Mouse (Mus musculus) kidney, adult 8-10 months (tissue): ENCODE results near the gene Gm973.
A peak's percentile ranks its signal among the peaks of the same experiment; 100 is the strongest.
"Not testable (repeated sequence)": the region's sequence is repeated elsewhere in the genome, so short reads cannot be mapped to it uniquely, and the experiment has no call there.

ENCODE experiments used
- DNase-seq, 2 experiments: peaks; one replicate each; pipeline ENCODE4 v3.0.0; 2022

Gm973 gene

GRCm38 (mm10) chr1:59633056-59633455 is 117.0 kb downstream of the Gm973 start:
- no peak for DNase-seq

DNA sequence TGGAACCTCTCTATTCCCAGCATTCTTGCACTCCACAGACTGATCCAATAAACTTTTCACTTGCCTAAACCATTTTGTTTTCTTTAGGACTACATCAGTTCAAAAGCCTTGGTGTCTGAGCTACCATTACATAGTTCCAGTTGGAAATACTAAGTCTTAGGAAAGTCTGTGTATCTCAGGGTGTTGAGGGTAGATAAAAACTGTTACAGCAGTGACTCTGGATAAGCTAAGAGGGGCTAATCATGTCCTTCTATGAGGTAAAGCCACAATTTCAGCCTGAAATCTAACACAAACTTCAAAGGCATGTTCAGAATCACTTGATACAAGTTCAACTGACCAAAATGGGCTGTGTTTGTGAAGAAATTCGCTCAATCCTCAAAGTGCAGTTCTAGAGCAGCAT is 120.3 kb downstream of the Gm973 start:
- DNase-seq = no peak

GRCm38 (mm10) chr1:59638371-59638770 is 122.3 kb downstream of the Gm973 start:
- DNase-seq = no peak

- DNase-seq = no peak
Observed at GRCm38 (mm10) chr1:59642488-59642887, 126.4 kb downstream of the Gm973 start.

DNA sequence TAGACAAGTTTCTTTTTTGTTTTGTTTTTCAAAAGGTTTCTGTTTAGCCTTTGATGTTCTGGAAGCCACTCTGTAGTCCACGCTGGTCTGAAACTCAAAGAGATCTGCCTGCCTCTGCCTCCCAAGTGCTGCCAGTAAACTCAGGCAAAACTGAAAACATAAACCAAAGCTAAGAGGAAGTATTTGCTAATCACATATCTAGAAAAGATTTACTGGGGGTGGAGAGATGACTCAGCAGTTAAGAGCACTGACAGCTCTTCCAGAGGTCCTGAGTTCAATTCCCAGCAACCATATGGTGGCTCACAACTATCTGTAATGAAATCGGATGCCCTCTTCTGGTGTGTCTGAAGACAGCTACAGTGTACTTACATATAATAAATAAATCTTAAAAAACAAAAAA is 130.4 kb downstream of the Gm973 start:
- not testable (repeated sequence) for DNase-seq

- DNase-seq = no peak
Observed at GRCm38 (mm10) chr1:59651201-59651819, 135.2 kb downstream of the Gm973 start.

DNA sequence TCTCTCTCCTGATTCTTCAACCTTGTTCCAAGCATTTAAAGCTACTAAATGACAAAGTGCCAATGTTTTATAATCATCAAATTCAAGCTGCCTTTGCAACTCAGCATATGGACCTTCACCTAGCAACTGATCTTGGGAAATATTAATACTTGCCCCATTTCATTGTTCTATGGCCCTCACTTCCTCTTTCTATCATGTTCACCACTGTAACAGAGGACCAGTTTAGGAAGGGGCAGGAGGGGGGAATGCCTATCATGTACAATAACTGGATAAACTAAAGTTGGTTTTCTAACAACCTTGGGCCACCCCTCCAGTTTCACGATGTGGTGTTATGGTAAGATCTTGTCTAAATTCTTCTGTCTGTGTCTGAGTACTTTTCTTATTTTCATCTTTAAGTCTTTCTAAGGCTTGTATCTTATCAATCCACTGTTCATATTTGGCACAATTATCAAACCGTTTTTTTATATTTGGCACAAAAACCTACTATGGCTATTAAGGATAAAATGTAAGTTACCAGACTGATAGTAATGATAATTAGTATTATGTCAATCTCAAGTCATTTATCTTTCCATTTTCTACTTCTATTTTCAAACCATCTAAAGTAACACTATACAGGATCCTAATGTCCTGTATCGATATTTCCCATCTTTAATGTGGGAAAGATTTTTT is 137.3 kb downstream of the Gm973 start:
- DNase-seq = no peak

GRCm38 (mm10) chr1:59656244-59657171 is 140.4 kb downstream of the Gm973 start:
- DNase-seq = no peak

GRCm38 (mm10) chr1:59663456-59664135 is 147.5 kb downstream of the Gm973 start:
- no peak for DNase-seq

- DNase-seq = no peak
Observed at GRCm38 (mm10) chr1:59668871-59669270, 152.8 kb downstream of the Gm973 start.

DNA sequence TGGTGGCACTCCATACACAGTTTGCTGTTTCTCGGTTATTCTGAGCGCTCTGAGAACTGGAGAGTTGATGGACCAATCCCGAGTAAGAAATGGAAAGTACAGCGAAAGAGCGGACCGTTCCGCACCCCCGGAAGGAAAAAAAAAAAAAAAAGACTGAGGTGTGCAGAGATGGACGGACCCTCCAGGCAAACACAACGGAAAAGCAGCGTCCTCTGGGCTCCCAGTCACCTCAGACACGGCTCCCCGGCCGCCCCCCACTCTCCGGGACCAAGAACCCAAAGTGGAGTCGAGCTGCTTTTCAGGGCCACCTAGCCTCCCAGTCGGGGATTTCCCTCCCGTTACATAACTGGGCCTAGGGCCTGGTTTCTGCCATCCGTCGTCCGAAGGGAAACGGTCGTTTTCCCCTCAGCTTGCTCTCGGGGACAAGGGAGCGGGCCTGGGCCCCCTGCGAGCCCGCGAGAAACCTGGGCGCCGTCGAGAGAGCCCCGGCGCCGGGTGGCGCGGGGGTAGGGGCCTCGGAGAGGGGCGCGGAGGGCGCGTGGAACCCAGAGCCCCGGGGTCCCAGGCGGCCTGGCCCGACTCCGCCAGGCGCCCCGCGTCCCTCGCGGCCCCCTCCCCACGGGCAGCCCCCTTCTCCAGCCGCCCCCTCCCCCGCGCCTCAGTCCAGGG is 154.0 kb downstream of the Gm973 start:
- peak; percentile 32 to 44 for DNase-seq

GRCm38 (mm10) chr1:59670641-59671168 is 154.6 kb downstream of the Gm973 start, which contains the start of gene Sumo1:
Sumo1 (minus strand) TSS chr1:59670834.
- peak; percentile 84 to 89 for DNase-seq

- no peak for DNase-seq
Observed at GRCm38 (mm10) chr1:59673661-59674060, 157.6 kb downstream of the Gm973 start.

DNA sequence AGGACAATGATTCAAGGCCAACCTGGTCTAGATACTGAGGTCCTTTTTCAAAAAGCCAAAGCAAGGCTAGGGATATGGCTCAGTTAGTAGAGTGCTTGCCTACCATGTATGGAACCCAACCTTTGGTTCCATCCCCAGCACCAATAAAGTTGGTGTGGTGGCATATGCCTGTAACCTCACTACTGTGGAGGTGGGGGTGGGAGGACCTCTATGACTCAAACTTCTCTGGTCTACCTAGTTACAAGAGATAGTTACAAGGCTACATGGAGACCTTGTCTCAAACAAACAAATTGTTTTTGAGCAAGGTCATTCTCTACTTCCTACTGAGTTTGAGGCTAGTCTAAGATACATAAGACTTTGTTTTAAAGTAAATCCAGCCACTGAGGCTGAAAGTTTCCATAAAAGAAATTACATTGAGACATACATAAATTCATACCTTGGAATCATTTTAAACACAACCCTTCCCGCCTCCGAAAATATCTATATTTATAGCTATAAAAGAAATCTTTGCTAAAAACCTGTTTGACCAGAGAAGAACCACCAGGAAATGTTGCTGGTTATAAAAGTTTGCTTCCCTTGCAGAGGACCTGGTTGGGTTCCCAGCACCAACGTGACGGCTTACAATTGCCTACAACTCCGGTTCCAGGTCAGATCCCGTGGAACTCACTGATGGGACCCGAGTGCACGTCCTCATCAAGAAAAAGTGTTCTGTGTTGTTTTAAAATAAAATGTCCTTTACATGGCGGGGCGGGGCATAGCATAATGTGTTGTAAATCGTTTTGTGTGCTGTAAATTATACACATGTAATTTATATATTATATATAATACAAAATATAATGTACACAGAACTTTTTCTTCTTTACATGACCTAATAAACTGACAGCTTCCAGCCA is 168.1 kb downstream of the Gm973 start:
- peak; percentile 35 to 40 for DNase-seq

DNA sequence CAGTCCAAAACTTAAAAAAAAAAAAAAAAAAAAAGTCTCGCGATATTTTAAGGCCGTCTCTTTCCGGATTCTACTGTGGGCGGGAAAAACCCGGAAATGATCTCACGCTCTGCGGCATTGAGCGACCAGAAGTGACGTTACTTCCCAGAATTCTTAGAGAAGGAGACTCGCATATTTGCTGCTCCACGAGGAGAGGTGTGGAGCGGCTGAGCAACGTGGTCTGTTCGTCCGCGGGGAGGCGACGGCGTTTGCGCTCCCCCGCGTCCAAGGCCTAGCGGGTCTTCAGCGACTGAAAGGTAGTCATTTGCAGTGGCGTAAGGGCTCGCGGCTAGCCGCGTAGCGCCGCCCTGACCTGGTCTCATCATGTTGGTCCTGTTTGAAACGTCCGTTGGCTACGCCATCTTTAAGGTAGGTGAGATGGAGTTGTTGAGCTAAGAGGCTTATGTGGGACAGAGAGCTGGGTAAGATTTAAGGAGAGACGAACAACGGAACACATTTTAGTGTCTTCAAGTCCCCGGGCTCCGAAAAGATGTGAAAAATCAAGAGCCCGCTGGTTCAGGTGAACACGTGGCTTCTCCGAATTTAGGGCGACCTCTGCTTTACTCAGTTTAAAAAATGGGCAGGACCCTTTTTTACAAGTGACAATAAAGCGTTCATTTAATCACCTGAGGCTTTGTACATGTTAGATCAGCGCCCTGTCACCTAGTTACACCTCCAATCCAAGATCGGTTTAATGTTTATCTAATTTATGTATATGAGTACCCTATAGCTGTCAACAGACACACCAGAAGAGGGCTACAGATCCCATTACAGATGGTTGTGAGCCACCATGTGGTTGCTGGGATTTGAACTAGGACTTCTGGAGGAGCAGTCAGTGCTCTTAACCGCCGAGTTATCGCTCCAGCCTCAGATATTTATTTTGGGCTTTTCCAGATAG is 169.0 kb downstream of the Gm973 start, which contains the start of gene Nop58:
TSS of gene Nop58 (plus strand) at position 153 of the 937 bp plus-strand sequence.
- DNase-seq = peak; percentile 92 to 94
